Mouse (Mus musculus): ENCODE results near the gene Cic.
A peak's percentile ranks its signal among the peaks of the same experiment; 100 is the strongest.

Cic gene

DNA sequence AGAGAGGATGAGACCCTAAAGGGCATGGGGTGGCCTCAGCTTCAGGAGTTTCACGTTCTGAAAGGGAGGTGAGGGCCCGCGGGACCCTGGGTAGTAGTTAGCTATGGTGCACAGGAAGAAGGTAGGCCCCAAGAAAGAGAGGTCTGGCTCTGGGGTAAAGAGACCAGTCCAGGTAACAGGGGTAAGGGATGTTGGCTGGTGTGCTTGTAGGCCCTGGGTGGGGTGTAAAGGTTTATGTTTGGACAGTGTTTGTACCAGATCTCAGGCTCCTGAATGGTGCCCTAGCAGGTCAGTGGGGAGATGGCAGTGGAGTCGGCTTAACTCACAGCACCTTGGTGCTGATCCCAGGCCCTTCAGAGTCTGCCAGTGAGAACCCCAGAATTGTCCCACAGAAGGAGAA, 1.5 kb downstream of the Cic start:
- no peak for DNase-seq (ENCODE audit: low read depth, low spot score)

DNA sequence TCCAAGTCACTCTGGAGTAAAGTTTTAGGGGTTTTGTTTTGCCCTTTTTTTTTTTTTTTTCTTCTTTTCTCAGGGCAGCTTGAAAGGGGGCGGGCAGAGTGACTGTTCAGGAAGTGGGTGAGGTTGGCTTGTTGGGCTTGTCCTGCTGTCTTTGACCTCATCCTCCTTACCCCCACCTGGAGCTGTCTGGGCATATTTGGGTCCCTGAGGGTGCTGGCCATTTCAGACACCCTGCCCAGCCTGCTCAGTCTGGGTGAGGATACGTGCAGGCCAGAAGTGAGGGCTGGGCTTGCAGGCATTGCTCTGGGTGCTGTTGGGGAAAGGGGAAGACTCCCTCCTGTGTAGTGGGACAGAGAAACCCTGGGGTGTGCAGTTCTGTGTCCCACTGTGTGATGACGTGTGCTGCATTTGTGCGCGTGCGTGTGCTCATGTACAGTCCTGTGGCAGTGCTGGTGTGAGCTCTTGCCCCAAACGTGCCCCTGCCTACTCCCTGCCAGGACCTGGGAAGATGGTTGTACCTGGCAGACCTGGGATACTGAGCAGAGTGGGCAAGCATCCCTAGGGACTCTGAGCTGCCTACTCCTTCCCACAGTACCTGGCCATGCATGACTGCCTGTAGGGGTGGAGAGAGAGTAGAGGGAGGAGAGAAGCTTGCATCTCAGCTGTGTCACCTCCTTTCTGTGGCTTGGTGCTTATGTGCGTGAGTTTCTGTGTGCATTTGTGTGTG, 2.2 kb downstream of the Cic start:
- DNase-seq (ENCODE audit: low read depth, low spot score) = no peak

DNA sequence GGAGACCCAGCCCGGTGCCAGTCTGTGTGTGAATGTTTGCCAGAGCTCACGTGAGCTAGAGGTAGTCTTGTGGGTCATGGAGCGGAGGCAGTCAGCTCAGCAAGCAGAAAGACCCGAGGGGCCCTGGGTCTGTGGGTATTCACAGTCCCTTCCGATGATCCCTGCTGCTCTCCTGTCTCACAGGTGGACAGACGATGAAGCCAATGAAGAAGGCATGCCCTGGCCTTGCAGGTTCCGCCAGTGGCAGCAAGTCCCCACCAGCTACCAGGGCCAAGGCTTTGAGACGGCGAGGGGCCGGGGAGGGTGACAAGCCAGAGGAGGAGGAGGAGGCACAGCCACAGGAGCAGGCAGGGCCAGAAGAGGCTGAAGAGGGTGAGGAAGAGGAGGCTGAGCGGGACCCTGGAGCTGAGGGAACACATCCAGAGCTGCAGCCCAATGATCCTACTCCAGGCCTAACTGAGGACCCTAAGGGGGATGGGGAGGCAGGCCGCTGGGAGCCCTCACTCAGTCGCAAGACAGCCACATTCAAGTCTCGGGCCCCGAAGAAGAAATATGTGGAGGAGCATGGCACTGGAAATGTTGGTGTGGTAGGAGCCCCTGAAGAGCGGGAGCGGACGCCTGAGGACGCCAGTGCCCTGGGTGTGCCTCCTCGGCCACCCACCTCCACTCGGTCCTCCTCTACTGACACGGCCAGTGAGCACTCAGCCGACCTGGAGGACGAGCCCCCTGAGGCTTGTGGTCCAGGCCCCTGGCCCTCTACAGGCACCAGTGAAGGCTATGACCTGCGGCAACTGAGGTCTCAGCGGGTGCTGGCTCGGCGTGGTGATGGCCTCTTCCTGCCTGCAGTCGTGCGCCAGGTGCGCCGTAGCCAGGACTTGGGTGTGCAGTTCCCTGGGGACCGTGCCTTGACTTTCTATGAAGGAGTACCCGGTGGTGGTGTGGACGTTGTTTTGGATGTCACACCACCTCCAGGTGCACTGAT, 3.4 kb downstream of the Cic start:
- DNase-seq (ENCODE audit: low read depth, low spot score) = no peak

DNA sequence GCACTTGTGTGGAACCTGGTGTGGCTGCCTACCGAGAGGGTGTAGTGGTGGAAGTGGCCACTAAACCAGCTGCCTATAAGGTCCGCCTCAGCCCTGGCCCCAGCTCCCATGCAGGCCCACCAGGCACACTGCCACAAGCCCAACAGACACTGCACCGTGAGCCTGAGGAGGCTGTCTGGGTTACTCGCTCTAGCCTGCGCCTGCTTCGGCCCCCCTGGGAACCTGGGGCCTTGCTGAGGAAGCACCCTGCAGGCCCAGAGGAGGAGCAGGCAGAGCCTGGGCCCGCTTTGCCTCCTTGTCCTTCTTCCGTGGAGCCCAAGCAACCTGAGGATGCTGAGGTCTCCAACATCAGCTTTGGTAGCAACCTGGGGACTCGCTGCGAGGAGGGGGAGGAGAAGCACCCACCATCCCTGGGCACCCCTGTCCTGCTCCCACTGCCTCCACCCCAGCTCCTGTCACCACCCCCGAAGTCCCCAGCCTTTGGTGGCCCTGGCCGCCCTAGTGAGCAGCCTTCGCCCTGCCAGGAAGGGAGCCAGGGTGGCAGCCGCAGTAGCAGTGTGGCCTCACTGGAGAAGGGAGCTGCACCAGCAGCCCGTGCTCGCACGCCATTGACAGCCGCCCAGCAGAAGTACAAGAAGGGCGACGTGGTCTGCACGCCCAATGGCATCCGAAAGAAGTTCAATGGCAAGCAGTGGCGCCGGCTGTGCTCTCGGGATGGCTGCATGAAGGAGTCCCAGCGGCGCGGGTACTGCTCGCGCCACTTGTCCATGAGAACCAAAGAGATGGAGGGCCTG, 4.3 kb downstream of the Cic start:
- no peak for DNase-seq (ENCODE audit: low read depth, low spot score)

DNA sequence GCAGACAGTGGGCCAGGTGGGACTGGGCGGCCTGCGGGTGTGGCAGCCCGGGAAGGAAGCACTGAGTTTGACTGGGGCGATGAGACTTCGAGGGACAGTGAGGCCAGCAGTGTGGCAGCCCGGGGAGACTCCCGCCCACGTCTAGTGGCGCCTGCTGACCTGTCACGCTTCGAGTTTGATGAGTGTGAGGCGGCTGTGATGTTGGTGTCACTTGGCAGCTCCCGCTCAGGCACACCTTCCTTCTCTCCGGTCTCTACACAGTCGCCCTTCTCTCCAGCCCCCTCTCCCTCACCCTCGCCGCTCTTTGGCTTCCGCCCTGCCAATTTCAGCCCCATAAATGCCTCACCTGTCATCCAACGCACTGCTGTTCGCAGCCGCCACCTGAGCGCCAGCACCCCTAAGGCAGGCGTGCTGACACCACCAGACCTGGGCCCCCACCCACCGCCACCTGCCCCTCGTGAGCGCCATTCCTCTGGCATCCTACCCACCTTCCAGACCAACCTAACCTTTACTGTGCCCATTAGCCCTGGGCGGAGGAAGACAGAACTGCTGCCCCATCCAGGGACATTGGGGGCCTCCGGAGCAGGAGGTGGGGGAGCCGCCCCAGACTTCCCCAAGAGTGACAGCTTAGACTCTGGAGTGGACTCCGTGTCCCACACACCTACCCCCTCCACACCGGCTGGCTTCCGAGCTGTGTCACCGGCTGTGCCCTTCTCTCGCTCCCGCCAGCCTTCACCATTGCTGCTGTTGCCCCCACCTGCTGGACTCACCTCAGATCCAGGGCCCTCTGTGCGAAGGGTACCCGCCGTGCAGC, 5.1 kb downstream of the Cic start:
- DNase-seq (ENCODE audit: low read depth, low spot score) = no peak

DNA sequence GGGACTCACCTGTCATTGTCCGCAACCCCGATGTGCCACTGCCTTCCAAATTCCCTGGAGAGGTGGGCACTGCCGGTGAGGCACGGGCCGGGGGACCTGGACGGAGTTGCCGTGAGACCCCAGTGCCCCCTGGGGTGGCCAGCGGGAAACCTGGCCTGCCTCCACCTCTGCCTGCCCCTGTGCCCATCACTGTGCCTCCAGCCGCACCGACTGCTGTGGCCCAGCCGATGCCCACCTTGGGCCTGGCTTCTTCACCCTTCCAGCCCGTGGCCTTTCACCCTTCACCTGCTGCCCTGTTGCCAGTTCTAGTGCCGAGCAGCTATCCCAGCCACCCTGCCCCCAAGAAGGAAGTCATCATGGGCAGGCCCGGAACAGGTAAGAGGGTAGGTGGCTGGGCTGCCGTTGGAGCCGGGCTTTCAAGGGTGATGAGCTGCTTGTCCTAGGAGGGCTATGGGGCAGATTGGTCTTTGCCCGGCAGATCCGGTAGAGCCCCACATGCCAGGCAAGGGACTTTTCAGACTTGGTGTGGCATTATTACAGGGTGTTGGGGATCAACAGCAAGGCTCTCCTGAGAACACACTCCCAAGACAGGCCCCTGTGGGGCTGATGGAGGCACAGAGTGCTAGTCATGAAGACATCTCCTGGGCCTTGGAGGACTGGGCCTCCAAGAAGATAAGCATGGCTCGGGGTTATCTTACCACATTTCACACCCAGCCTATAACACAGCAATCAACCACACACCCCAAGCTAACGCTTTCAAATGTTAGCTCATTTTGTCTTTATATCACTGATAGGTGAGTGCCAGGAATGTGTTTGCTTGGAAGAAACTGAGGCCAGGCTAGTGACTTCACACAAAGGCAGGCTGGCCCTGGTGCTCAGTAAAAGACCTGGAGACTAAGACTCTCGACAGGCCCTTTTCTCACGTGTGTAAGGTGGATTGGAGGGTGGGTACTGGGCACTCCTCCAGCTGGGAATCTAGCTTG, 6.0 kb downstream of the Cic start:
- DNase-seq (ENCODE audit: low read depth, low spot score) = no peak

DNA sequence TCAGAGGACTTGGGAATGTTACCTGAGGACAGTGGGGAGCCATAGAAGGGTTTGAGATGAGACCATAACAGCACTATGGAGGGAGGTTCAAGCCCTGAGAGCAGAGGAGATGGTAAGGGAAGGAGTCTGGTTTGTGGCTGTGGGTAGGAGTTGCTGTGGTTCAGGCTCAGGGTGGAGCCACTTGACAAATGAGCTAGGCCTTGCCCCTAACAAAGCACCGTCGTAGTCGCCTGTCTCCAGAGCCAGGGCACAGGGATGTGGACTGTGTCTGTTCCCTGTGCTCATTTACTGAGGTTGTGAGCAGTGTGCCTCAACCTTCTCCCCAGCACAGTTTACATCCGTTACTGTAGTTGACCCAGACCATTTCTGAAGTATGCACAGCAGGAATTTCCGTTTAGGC, 7.1 kb downstream of the Cic start:
- DNase-seq (ENCODE audit: low read depth, low spot score) = no peak

DNA sequence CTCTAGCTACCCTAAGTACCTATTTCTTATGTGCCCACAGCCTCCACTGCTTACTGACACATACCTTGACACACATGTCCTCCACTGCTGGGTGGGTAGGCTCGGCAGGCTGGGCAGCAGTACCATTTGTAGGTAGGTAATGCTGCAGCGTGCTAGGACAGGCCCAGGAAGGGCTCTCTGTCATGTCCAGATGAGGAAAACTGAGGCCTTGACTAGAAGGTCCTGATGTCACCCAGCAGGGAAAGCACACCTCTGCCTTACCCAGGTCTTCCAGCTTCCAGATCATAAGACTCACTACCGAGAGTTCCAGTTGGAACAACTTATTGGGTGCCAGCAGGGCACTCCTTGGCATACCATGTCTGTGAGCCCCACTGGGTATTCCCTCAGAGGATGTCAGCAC, 7.5 kb downstream of the Cic start:
- no peak for DNase-seq (ENCODE audit: low read depth, low spot score)

DNA sequence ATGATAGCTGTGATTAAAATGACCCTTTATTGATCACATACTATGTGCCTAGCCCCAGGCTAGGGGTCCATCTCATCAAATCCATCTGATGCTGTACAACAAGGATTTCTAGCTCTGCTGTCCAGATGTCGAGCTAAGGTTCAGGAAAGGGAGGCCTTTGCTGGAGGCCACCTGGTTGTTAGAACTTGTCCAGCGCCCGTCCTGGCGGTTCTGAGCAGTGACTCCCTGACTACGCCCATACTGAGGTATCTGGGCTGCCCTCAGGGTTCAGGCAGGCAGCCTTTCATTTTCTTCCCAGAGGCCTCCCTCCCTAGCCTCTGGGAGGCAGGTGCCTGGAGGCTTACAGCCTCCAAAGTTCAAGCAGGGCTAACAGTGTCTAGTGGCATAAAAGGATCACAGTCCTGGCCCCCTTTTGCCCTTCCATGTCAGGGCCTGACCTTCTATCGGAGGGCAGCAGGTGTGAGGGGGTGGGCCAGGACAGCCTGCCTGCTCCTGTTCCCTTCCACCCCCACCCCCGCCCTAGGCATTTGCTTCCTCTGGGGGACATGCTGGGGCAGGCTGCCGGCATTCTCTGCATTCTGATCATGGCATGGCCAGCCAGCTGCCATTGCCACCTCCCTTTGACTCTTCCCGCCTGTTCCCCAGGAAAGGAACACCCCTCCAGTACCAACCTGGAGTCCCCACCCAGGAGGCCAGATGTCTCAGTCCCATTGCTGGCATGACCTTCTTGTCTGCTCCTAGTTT, 8.2 kb downstream of the Cic start:
- peak; percentile 89 for DNase-seq (ENCODE audit: low read depth, low spot score)

DNA sequence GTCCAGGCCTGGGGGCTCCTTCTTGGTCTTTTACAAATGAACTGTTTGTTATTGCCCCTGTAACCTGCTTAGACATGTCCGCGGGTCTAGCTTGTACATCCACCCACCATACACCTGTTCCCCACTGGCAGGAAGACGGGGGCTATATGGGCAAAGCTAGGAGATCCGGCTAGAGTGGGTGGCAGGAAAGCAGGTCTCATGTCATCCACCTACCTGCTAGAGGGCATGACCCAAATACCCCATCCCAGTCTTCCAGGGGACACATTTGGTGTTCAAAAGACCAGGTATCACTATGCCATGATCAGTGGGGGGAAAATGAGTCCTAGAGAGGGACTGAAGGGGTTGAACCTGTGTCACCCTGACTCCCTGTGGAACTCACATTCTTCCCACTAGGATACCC, 9.9 kb downstream of the Cic start:
- DNase-seq (ENCODE audit: low read depth, low spot score) = no peak

DNA sequence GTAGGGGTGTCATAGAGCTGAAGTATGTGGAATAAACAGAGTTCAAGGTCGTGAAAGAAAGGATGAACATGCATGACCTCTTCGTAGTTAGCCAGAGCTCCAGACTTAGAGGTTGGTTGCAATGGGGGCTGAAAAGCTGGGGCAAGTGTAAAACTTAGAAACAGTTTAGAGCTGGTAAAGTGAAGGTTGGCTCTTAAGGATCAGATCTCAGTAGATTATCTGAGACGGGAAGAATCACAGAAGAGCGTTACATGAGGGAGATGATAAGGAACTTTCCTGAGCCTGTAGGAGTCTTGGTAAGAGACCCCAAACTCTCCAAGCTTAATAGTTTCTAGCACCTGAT, 10.5 kb downstream of the Cic start:
- DNase-seq (ENCODE audit: low read depth, low spot score) = no peak

DNA sequence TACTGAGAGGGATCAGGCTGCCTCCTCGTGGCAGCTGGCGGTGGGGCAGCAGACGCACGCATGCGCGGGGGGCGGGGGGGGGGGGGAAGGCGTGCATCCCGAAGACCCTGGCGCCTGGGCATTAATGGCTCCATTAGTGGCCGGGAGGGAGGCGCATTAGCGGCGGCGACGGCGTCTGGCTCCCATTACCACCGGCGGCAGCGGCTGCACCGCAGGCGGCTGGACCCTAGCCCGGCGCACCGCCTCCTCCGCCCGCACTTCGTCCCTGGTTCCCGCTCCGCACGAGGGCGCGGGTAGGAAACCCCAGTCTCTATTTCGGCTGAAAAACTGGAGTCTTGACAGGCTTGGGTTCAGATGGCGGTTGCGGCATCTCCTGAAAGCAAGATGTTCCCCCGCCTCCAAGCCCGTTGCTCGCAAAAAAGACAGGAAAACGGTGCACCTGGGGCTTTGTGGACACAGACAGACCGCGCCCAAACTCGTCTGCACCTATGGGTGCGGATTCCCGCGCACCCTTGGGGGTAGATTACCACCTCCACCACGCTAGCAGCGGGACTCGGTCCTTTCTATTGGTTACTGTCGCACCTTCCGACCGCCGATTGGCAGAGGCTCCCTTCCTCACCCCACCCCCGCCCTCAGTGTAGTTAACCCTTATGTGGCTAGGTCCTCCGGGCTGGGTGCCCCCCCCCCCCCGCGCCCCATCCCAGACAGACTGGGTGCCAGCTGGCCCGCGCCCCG, 11.0 kb downstream of the Cic start:
- peak; percentile 94 for DNase-seq (ENCODE audit: low read depth, low spot score)

DNA sequence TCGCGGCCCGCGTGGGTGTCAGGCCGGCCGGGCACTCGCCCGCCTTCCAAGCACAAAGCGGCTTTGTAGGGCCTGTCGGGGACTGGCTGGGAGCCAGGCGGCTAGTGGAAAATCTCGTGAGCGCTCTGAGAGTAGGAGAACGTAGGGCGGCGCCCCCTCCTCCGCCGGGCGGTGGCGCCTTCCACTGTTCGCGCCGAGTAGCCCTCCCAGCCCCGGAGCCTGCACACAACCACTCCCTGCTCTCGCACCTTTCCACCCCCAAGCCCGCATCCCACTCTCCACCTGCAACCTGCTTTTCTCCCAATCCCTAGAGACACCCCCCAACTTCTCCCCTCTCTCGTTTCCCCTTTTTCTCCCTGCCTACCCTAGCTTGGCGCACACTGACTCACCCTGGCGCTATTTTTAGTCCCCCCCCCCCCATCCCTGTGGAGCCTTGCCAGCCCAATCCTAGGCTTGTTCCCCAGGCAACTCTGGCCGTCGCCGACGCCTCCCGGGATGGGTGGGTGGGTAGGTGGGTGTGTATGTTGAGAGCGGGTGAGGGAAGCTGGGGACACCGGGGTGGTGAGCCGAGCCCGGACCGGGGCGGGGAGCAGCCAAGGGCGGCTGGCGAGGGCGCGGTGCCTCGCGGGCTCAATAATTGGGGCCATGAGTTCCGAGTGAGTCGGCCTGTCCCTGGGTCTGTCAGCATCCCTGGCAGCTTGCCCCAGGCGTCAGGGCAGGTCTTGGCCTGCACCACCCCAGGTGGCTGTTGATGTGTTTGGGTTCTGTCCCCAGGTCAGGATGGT, 11.8 kb downstream of the Cic start:
- DNase-seq (ENCODE audit: low read depth, low spot score) = peak; percentile 94

DNA sequence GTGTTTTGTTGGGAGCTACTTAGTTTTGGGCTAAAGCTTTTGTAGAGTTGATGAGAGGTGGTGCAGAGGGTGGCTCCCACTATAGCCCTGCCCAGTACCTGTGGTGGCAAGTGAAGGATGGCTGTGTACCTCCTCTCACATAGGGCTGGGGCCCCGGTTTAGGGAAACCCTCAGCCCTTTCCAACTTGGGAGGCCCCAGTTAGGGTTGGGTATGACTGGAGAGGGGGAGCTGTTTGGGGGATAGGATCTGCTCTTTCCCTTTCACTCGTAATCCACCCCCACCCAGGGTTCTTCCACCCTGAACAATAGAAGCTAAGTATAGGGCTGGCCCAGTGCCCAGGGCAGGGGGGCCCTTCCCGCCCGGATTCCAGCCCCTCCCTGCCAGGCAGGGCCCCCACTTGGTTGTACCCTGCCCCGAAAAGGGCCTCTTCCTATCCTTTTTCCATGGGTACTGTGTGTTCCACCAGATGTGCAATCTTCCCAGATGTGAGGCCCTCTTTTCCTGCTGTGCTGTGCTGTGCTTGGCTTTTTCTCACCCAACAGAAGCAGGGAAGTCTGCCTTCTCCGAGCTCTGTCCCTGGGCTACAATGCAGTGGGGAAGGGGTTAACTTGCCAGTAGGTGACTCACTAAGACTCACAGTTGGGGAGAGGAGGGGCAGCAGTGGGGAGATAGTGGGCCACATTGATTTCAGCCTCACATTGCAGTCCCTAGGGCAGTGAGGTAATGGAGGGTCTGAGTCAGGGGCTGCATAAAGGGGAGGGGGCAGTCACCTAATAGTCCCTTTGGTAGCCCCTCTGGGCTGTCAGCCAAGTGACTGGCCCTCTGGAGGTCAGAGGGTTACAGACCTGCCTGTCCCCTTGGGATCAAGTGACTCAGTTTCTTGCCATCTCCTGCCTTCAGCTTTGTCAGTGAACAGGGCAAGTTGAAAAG, 12.6 kb downstream of the Cic start:
- DNase-seq (ENCODE audit: low read depth, low spot score) = no peak

DNA sequence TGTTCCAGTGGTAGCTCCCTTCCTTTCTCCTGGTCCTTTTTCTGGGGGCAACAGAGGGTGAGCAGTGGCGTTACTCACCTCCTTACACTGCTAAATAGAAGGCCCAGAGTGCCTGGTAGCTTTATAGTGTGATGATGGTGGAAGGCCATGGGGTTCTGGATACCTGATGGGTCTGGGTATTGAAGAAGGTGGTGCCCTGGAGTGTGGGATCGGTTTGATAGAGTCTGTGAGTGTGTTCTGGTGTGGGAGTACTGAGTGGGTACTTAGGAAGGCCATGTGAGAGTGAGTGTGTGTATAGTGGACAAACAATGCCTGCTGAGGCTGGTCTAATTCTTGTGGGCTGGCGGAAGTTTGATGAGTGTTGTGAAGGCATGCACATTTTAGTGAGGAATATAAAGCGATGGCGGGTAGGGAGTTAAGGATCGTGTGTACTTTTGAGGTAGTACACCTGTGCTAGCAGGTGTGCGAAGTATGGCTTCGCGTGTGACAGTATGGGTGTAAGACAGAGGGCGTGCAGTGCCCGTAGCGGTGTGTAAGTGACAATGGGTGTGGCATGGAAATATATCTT, 13.7 kb downstream of the Cic start:
- no peak for DNase-seq (ENCODE audit: low read depth, low spot score)

All from ZHBTc4 (cell line).